Mouse (Mus musculus): ENCODE data around the gene Pard3. TPM values are rescaled to one million over a fixed set of nuclear protein-coding genes. Genes with fewer than 3 reads are reported as not detected.

Pard3 gene
- polyA plus RNA-seq, 2 experiments: 39.1 to 43.3 TPM

- Histone ChIP-seq H3K4me1 (ENCODE audit: control insufficient read depth, insufficient read depth, low read length) (peaks cover 23% of the 10 kb centered on the region), H3K4me2 (replicated peaks; ENCODE audit: low read depth, low read length, severe bottlenecking) (no peak overlapping the region), H3K4me3 (replicated peaks; ENCODE audit: low read length) (no peak overlapping the region), H3K9me3 (ENCODE audit: control insufficient read depth, low read length) (no peaks in the 10 kb centered on the region), H3K9ac (ENCODE audit: low read depth, low read length, severe bottlenecking) (no peak overlapping the region), H3K27me3 (ENCODE audit: control insufficient read depth, insufficient read depth, low read length) (no peaks in the 10 kb centered on the region), H3K36me3 (ENCODE audit: control insufficient read depth, insufficient read depth, low read length) (no peaks in the 10 kb centered on the region), H3K27ac (replicated peaks; ENCODE audit: low read depth, low read length) (no peak overlapping the region)
- TF ChIP-seq POLR2A (IDR thresholded peaks at IDR 0.05; ENCODE audit: borderline replicate concordance, extremely low read depth, insufficient read depth, insufficient read length): no peak
- ATAC-seq (ENCODE audit: low FRiP score, low read depth): no peak
- WGBS: 85% methylated on average over 4 of the region's 4 CpGs
- DNase-seq (ENCODE audit: low spot score): no peak
Observed at GRCm38 (mm10) chr8:127550928-127551327, 487.2 kb downstream of the Pard3 start.

GRCm38 (mm10) chr8:127552161-127552595 is 488.5 kb downstream of the Pard3 start:
- no peak overlapping the region for H3K9ac ChIP-seq (ENCODE audit: low read depth, low read length, severe bottlenecking)
- no peaks in the 10 kb centered on the region for H3K27me3 ChIP-seq (ENCODE audit: control insufficient read depth, insufficient read depth, low read length)
- 19% methylated on average over 11 of the region's 11 CpGs for WGBS
- no peak for TF ChIP-seq POLR2A (IDR thresholded peaks at IDR 0.05; ENCODE audit: borderline replicate concordance, extremely low read depth, insufficient read depth, insufficient read length)
- no peaks in the 10 kb centered on the region for H3K36me3 ChIP-seq (ENCODE audit: control insufficient read depth, insufficient read depth, low read length)
- DNase-seq (ENCODE audit: low spot score): no peak
- H3K27ac ChIP-seq (replicated peaks; ENCODE audit: low read depth, low read length): no peak overlapping the region
- peak; percentile 47; the same call in 1 of the 2 replicates for ATAC-seq (ENCODE audit: low FRiP score, low read depth)
- H3K4me3 ChIP-seq (replicated peaks; ENCODE audit: low read length): no peak overlapping the region
- H3K4me2 ChIP-seq (replicated peaks; ENCODE audit: low read depth, low read length, severe bottlenecking): 0 out of 2 replicates have a peak overlapping the region, but pooled peaks have one; percentile 29
- H3K9me3 ChIP-seq (ENCODE audit: control insufficient read depth, low read length): no peaks in the 10 kb centered on the region
- H3K4me1 ChIP-seq (ENCODE audit: control insufficient read depth, insufficient read depth, low read length): peaks cover 23% of the 10 kb centered on the region

- Histone ChIP-seq H3K9ac (ENCODE audit: low read depth, low read length, severe bottlenecking) (no peak overlapping the region), H3K4me2 (replicated peaks; ENCODE audit: low read depth, low read length, severe bottlenecking) (peak overlapping the region; percentile 29), H3K36me3 (ENCODE audit: control insufficient read depth, insufficient read depth, low read length) (no peaks in the 10 kb centered on the region), H3K4me3 (replicated peaks; ENCODE audit: low read length) (no peak overlapping the region), H3K9me3 (ENCODE audit: control insufficient read depth, low read length) (no peaks in the 10 kb centered on the region), H3K27ac (replicated peaks; ENCODE audit: low read depth, low read length) (no peak overlapping the region), H3K4me1 (ENCODE audit: control insufficient read depth, insufficient read depth, low read length) (peaks cover 23% of the 10 kb centered on the region), H3K27me3 (ENCODE audit: control insufficient read depth, insufficient read depth, low read length) (no peaks in the 10 kb centered on the region)
- no peak for TF ChIP-seq POLR2A (IDR thresholded peaks at IDR 0.05; ENCODE audit: borderline replicate concordance, extremely low read depth, insufficient read depth, insufficient read length)
- 20% methylated on average over 13 of the region's 13 CpGs for WGBS
- no peak for ATAC-seq (ENCODE audit: low FRiP score, low read depth)
- DNase-seq (ENCODE audit: low spot score): no peak
Observed at GRCm38 (mm10) chr8:127552836-127553235, 489.1 kb downstream of the Pard3 start.

GRCm38 (mm10) chr8:127553582-127553981 is 489.9 kb downstream of the Pard3 start:
- Histone ChIP-seq H3K27me3 (ENCODE audit: control insufficient read depth, insufficient read depth, low read length) (no peaks in the 10 kb centered on the region), H3K36me3 (ENCODE audit: control insufficient read depth, insufficient read depth, low read length) (no peaks in the 10 kb centered on the region), H3K4me2 (replicated peaks; ENCODE audit: low read depth, low read length, severe bottlenecking) (no peak overlapping the region), H3K4me3 (replicated peaks; ENCODE audit: low read length) (no peak overlapping the region), H3K4me1 (ENCODE audit: control insufficient read depth, insufficient read depth, low read length) (peaks cover 23% of the 10 kb centered on the region), H3K9ac (ENCODE audit: low read depth, low read length, severe bottlenecking) (no peak overlapping the region), H3K27ac (replicated peaks; ENCODE audit: low read depth, low read length) (no peak overlapping the region), H3K9me3 (ENCODE audit: control insufficient read depth, low read length) (no peaks in the 10 kb centered on the region)
- ATAC-seq (ENCODE audit: low FRiP score, low read depth) (no peak), DNase-seq (ENCODE audit: low spot score) (peak; percentile 71)
- TF ChIP-seq POLR2A (IDR thresholded peaks at IDR 0.05; ENCODE audit: borderline replicate concordance, extremely low read depth, insufficient read depth, insufficient read length): no peak
- 28% methylated on average over 5 of the region's 5 CpGs for WGBS

GRCm38 (mm10) chr8:127555795-127556194 is 492.1 kb downstream of the Pard3 start:
- Histone ChIP-seq H3K27me3 (ENCODE audit: control insufficient read depth, insufficient read depth, low read length) (no peaks in the 10 kb centered on the region), H3K4me2 (replicated peaks; ENCODE audit: low read depth, low read length, severe bottlenecking) (no peak overlapping the region), H3K36me3 (ENCODE audit: control insufficient read depth, insufficient read depth, low read length) (no peaks in the 10 kb centered on the region), H3K4me1 (ENCODE audit: control insufficient read depth, insufficient read depth, low read length) (peaks cover 23% of the 10 kb centered on the region), H3K4me3 (replicated peaks; ENCODE audit: low read length) (no peak overlapping the region), H3K9me3 (ENCODE audit: control insufficient read depth, low read length) (no peaks in the 10 kb centered on the region), H3K9ac (ENCODE audit: low read depth, low read length, severe bottlenecking) (no peak overlapping the region), H3K27ac (replicated peaks; ENCODE audit: low read depth, low read length) (no peak overlapping the region)
- 52% methylated on average over 2 of the region's 2 CpGs for WGBS
- no peak for TF ChIP-seq POLR2A (IDR thresholded peaks at IDR 0.05; ENCODE audit: borderline replicate concordance, extremely low read depth, insufficient read depth, insufficient read length)
- no peak for DNase-seq (ENCODE audit: low spot score)
- ATAC-seq (ENCODE audit: low FRiP score, low read depth): no peak

- Histone ChIP-seq H3K4me3 (replicated peaks; ENCODE audit: low read length) (no peak overlapping the region), H3K4me1 (ENCODE audit: control insufficient read depth, insufficient read depth, low read length) (peaks cover 17% of the 10 kb centered on the region), H3K4me2 (replicated peaks; ENCODE audit: low read depth, low read length, severe bottlenecking) (no peak overlapping the region), H3K27ac (replicated peaks; ENCODE audit: low read depth, low read length) (no peak overlapping the region), H3K9ac (ENCODE audit: low read depth, low read length, severe bottlenecking) (no peak overlapping the region), H3K9me3 (ENCODE audit: control insufficient read depth, low read length) (no peaks in the 10 kb centered on the region), H3K27me3 (ENCODE audit: control insufficient read depth, insufficient read depth, low read length) (no peaks in the 10 kb centered on the region), H3K36me3 (ENCODE audit: control insufficient read depth, insufficient read depth, low read length) (no peaks in the 10 kb centered on the region)
- ATAC-seq (ENCODE audit: low FRiP score, low read depth): no peak
- TF ChIP-seq POLR2A (IDR thresholded peaks at IDR 0.05; ENCODE audit: borderline replicate concordance, extremely low read depth, insufficient read depth, insufficient read length): no peak
- 20% methylated on average over 11 of the region's 11 CpGs for WGBS
- no peak for DNase-seq (ENCODE audit: low spot score)
Observed at GRCm38 (mm10) chr8:127556964-127557363, 493.3 kb downstream of the Pard3 start.
